14 mouse cellular contexts compared by ENCODE assay signal in genomic region chr9:98773212-98773611, GRCm38 (mm10).
"Had no signal": no experiment of that assay in that cellular context is flagged by ENCODE, and none has a peak within 500 bp of the region (broad histone marks: within the 10 kb centered on the region; RNA-seq: fewer than 3 reads in every experiment).

No protein-coding gene starts in this region.

- H3K9me3 ChIP-seq: neural tube, embryonic 12.5 days; neural tube, embryonic 13.5 days; neural tube, embryonic 15.5 days; stomach, embryonic 15.5 days had no signal

- H3K27ac ChIP-seq: neural tube, embryonic 12.5 days; neural tube, embryonic 13.5 days; neural tube, embryonic 15.5 days; stomach, embryonic 15.5 days; stomach, postnatal 0 days had no signal

- H3K36me3 ChIP-seq: neural tube, embryonic 12.5 days; neural tube, embryonic 13.5 days; neural tube, embryonic 15.5 days; stomach, embryonic 15.5 days had no signal

- H3K4me1 ChIP-seq: neural tube, embryonic 12.5 days; neural tube, embryonic 13.5 days; neural tube, embryonic 15.5 days; stomach, embryonic 15.5 days had no signal

- H3K4me2 ChIP-seq: neural tube, embryonic 12.5 days; neural tube, embryonic 13.5 days; neural tube, embryonic 15.5 days; stomach, embryonic 15.5 days had no signal

- DNase-seq: retina, postnatal 1 day; right cerebral cortex, postnatal 4 days; spleen, adult 18-20 months; thymus, adult 18-20 months; thymus, adult 2 months; thymus, postnatal 14 days; thymus, postnatal 25 days; thymus, postnatal 36 days; thymus, postnatal 4 days had no signal

- H3K4me3 ChIP-seq: neural tube, embryonic 12.5 days; neural tube, embryonic 13.5 days; neural tube, embryonic 15.5 days; stomach, embryonic 15.5 days had no signal

- H3K27me3 ChIP-seq: neural tube, embryonic 12.5 days; neural tube, embryonic 13.5 days; neural tube, embryonic 15.5 days; stomach, embryonic 15.5 days had no signal

- H3K9ac ChIP-seq: neural tube, embryonic 12.5 days; neural tube, embryonic 13.5 days; neural tube, embryonic 15.5 days; stomach, embryonic 15.5 days had no signal
